Mouse (Mus musculus) embryonic fibroblast, embryonic 13.5 days (primary cell): ENCODE data around the gene Gm17606.
A peak's percentile ranks its signal among the peaks of the same experiment; 100 is the strongest.

Experiments
- CTCF ChIP-seq: IDR thresholded peaks from 2 replicates; pipeline ENCODE4 v1.5.1; 2011; ENCODE audit warnings: mild to moderate bottlenecking, control low read depth, low read length, moderate library complexity, borderline replicate concordance; ENCODE audit not compliant: insufficient read depth
- POLR2A ChIP-seq: IDR thresholded peaks from 2 replicates; pipeline ENCODE4 v1.6.1; 2011; ENCODE audit warnings: low read depth, mild to moderate bottlenecking, control low read depth, low read length, moderate library complexity

DNA sequence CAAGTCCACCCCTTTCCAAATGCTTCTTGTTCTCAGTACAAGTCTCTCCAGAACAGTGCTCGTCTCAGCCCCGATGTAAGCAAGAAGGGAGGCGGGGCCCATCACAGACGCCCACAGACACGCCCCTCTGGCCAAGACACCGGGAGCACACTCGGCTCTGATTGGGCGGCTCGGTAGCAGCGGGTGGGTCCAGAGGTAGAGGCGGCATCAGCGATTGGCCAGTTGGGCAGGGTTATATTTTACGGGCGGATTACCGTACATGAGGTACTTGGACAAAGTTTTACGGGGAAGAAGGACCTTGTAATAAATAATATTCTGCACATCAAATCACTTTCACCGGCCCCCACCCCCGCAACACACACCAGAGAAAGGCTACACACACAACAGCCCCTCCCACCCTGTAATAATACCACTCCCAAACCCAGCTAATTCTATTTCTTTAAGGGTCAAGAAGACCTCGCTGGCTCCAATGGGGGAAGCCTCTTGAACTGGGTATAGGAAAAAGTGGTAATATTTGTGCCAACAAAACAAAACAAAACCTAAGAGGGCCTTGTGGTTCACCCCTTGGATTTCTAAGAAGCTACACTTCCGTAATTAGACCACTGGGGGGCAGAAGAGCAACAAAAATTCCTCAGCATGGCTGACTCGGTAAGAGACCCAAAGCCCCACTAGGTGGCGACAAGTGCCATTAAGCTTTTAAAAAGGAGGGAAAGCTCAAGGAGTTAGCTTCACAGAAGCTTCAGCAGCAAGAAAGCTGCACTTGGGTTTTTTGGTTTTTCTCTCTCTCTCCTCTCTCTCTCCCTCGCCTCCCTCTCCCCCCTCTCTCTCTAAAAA lies 10.1 kb downstream of the Gm17606 start:
- TF ChIP-seq CTCF, result peak; percentile 38; the same call in 1 of the 2 replicates
- no peak for TF ChIP-seq POLR2A
